Mouse (Mus musculus) lung, postnatal 0 days (tissue): Measurements from ENCODE around the gene Capza2. TPM values are rescaled to one million over a fixed set of nuclear protein-coding genes. Genes with fewer than 3 reads are reported as not detected.

Experiments used
- ATAC-seq: fragments of 200-750 bp; cut with Nextera tagmentation; 2 replicates; pipeline ENCODE4 v1.8.0; 2017; ENCODE audit warnings: moderate library complexity
- DNase-seq: peaks from one replicate; pipeline ENCODE4 v3.0.0-alpha.2; 2016; ENCODE audit warnings: low spot score
- H3K27ac ChIP-seq: fragments of 300-500 bp; sonication (generic); 2 replicates; pipeline ENCODE4 v1.5.1; 2014; ENCODE audit warnings: antibody characterized with exemption, mild to moderate bottlenecking, low read length, mixed read lengths
- H3K27me3 ChIP-seq: fragments of 300-500 bp; sonication (generic); replicated peaks from 2 replicates; pipeline ENCODE4 v1.6.1; 2014; ENCODE audit warnings: low read length, mixed read lengths; ENCODE audit not compliant: insufficient read depth
- H3K36me3 ChIP-seq: fragments of 300-500 bp; sonication (generic); 2 replicates; pipeline ENCODE4 v1.6.1; 2014; ENCODE audit warnings: low read length, mixed read lengths; ENCODE audit not compliant: insufficient read depth
- H3K4me1 ChIP-seq: fragments of 300-500 bp; sonication (generic); 2 replicates; pipeline ENCODE4 v1.6.1; 2014; ENCODE audit warnings: antibody characterized with exemption, low read depth, low read length, mixed read lengths; ENCODE audit not compliant: insufficient read depth
- H3K4me2 ChIP-seq: fragments of 300-500 bp; sonication (generic); replicated peaks from 2 replicates; pipeline ENCODE4 v1.6.1; 2014; ENCODE audit warnings: low read depth, mild to moderate bottlenecking, low read length, moderate library complexity, mixed read lengths
- H3K4me3 ChIP-seq: fragments of 300-500 bp; sonication (generic); 2 replicates; pipeline ENCODE4 v1.5.1; 2014; ENCODE audit warnings: low read depth, low read length
- H3K9ac ChIP-seq: fragments of 300-500 bp; sonication (generic); replicated peaks from 2 replicates; pipeline ENCODE4 v1.6.1; 2014; ENCODE audit warnings: low read depth, mild to moderate bottlenecking
- H3K9me3 ChIP-seq: fragments of 300-500 bp; sonication (generic); 2 replicates; pipeline ENCODE4 v1.6.1; 2016; ENCODE audit warnings: low read length, mixed read lengths
- CTCF ChIP-seq: IDR thresholded peaks from 2 replicates; pipeline ENCODE4 v1.5.1; 2016; ENCODE audit warnings: antibody characterized with exemption, mild to moderate bottlenecking
- EP300 ChIP-seq: IDR thresholded peaks from 2 replicates; pipeline ENCODE4 v1.6.1; 2016; ENCODE audit warnings: antibody characterized with exemption, mild to moderate bottlenecking, control low read depth
- WGBS: fragments of 180-500 bp; shearing (Covaris S2); extraction: QIAGEN DNeasy Blood & Tissue Kit; methylation state at CpG from one replicate; pipeline ENCODE4 v1.1.7; 2014; 5-methylcytosine and 5-hydroxymethylcytosine counted together
- polyA plus RNA-seq: library from polyadenylated mRNA; unstranded; fragments of >200 nt; fragmentation: Nextera tagmentation; extraction: Ambion mirVana; gene quantifications from 2 replicates; pipeline ENCODE4 v1.2.1, GENCODE M21; 2015

The Capza2 gene
- polyA plus RNA-seq: 198 and 202 TPM in 2 replicates

DNA sequence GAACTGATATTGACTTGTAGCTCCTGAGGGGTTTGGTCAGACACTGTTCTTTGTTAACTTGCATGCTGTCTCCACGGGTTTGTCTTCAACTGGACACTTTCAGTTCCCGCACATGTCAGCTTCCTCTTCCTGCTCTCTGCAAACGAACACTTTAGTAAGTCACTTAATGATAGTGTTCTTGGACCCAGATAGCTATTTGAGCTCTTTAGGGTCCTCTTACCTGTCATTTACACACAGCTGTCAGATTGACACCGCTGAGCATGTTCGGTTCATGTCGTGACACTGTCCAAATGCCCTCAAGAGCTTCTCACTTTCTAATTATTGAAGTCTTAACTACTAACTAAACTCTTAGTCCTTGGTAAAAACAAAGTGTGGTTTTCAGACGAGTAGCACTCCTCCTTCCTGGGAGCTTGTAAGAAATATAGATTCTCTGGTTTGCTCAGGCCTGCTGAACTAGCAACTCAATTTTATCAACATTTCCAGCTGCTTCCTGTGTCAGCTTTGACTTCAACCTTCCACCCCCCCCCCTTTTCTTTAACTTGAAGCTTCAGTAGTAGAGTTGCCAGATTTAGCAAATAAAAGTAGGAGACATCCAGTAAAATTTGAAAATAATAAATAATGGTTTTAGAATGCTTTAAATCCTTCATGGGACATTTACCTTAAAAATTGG lies at the start of gene Capza2:
Gene Capza2, plus strand, starts transcription at position 620 of the 670 bp plus-strand sequence.
- Histone ChIP-seq H3K4me1 (peaks cover 5% of the 10 kb centered on the region; the same call in 1 of the 2 replicates), H3K4me2 (peak within 1 kb of the TSS; percentile 76), H3K36me3 (no peaks in the 10 kb centered on the region), H3K9ac (peak within 1 kb of the TSS; percentile 90), H3K9me3 (no peaks in the 10 kb centered on the region), H3K27ac (peak within 1 kb of the TSS; percentile 97), H3K27me3 (no peaks in the 10 kb centered on the region), H3K4me3 (peak within 1 kb of the TSS; percentile 89)
- DNase-seq: peak; percentile 41
- ATAC-seq: no peak
- TF ChIP-seq EP300: no peak
- TF ChIP-seq CTCF: no peak
- WGBS: 55% methylated on average over 7 of the region's 7 CpGs

DNA sequence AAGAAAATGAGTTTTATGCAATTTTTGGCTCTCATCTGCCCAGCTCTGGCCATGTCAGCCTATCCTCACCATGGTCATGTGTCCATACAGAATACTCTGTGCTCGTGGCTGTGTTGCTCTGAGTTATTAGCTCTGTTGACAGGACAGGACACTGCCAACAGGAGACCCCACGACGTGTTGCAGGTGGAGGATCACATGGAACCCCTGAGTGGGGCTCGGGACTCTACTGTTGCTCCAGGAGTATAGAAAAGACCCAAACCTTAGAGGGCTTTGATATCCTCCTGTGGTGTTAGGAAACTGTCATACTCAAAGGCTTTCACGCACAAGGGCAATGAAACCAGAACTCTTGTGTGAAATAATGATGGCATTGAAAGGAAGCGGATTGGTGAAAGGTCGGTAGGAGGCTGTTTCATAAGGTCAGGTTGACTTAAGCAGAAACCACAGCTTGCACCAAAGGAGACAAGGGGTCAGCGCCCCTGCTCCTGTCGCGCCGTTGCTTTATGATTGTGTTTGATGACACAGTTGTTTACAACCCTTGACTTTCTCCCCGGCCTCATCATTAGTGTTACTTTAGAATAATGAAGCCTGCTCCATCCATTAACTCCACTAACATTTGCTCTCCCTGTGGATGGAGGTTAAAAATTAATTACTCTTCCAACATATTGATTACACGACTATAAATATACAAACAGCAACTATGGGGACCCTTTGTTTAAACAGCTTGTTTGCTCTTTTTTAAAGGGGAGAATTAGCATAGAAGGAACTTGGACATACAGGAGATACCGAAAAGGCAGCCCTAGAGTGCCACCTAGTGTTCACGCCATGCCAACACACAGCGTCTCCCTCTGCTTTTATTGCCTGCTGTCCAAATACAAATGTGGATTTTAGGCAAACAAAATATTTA lies 46.7 kb upstream of the Capza2 start:
- H3K9ac ChIP-seq: no peak overlapping the region
- ATAC-seq (peak; percentile 72), DNase-seq (peak; percentile 86)
- H3K36me3 ChIP-seq: no peaks in the 10 kb centered on the region
- H3K27me3 ChIP-seq: no peaks in the 10 kb centered on the region
- TF ChIP-seq EP300: no peak
- peak; percentile 92 for TF ChIP-seq CTCF
- H3K27ac ChIP-seq: no peak overlapping the region
- WGBS: 23% methylated on average over 16 of the region's 16 CpGs
- H3K4me2 ChIP-seq: no peak overlapping the region
- no peak overlapping the region for H3K4me3 ChIP-seq
- H3K9me3 ChIP-seq: peaks cover 4% of the 10 kb centered on the region; the same call in 1 of the 2 replicates
- H3K4me1 ChIP-seq: no peaks in the 10 kb centered on the region

DNA sequence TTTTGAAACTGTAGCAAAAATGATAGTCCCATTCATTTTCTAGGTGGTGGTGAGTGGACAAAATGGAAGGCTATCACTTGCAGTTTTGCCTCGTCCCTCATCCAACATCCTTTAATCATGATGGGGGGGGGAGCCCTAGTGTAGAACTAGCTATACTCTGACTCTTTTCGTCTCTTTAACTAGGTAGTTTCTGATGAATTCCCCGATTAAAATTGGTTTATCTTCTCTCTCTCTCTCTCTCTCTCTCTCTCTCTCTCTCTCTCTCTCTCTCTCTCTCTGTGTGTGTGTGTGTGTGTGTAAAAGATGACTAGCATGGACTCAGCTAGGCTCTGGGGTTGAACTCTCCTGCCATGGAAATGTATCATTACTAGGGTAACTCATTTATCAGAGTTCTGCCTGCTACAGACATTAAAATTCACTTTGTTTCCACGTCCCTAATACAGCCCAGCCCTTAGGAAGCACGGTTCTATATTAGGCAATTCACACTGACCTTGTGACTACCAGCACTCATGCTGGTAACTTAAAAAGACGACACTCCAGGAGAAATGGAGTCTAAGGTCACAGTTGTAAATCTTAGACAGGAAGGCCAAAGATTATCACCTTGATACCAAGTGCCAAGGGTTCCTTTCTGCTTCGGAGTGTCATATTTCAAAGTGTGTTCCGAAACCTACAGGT lies 45.9 kb upstream of the Capza2 start:
- Histone ChIP-seq H3K4me1 (no peaks in the 10 kb centered on the region), H3K4me3 (no peak overlapping the region), H3K27ac (no peak overlapping the region), H3K36me3 (no peaks in the 10 kb centered on the region), H3K9me3 (peaks cover 4% of the 10 kb centered on the region; the same call in 1 of the 2 replicates), H3K4me2 (no peak overlapping the region), H3K9ac (no peak overlapping the region), H3K27me3 (no peaks in the 10 kb centered on the region)
- TF ChIP-seq CTCF (no peak), EP300 (no peak)
- no peak for ATAC-seq
- DNase-seq: no peak
- 33% methylated on average over 8 of the region's 8 CpGs for WGBS

DNA sequence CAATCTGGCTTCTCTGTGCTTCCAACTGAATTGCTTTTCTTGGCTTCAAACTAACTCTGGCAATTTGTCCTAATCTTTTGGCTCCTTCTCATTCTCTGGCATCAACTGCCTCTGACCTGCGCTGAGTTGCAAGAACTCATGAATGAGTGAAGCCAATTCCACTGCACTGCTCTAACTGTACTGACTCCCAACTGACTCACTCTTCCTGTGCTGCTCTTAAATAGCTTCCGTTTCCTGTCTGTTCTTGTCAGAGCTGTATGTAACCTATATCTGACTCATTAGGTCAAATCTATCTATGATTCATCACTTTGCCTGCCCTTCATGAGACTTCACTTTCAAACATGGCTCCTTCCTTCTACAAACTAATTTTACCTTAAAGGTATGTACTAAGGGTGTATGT lies 42.1 kb upstream of the Capza2 start:
- ATAC-seq: no peak
- WGBS: 84% methylated on average over 2 of the region's 2 CpGs
- Histone ChIP-seq H3K27ac (no peak overlapping the region), H3K4me2 (no peak overlapping the region), H3K4me3 (no peak overlapping the region), H3K36me3 (no peaks in the 10 kb centered on the region), H3K9me3 (peaks cover 4% of the 10 kb centered on the region; the same call in 1 of the 2 replicates), H3K9ac (no peak overlapping the region), H3K27me3 (no peaks in the 10 kb centered on the region), H3K4me1 (no peaks in the 10 kb centered on the region)
- TF ChIP-seq CTCF (no peak), EP300 (no peak)
- DNase-seq: no peak

DNA sequence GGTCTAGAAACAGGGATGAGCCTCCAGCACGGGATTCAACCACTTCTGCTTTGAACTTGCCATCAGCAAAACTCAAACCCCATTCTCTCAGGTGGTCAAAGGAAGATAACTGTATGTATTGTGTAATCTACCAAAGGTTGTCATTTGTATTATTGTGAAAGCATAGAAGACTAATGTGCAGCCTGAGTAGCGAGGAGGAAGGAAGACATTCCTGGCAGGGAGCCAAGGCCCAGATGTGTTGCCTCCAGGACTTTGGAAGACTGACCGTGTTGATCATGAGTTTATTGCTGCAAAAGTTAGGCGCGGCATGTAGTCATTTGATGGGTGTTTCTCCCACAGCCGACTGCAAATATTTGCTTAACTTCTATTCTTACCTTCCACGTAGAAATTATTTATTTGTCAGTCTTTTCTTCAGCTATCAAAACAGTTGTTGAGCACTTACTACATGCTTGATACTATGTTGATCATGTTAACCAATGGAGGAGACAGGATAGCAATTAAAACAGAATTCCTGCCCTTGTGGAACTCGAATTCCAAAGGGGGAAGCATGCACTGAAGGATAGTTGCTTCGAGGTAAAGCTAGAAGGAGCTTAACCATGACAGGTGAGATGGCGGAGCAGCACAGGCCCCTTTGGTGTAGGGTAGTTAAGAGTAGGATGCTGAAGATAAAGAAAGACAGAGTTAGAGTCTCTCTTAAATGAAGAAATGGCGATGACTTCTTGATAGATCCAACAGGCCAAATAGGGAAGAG lies 40.1 kb upstream of the Capza2 start:
- DNase-seq: peak; percentile 37
- 50% methylated on average over 11 of the region's 11 CpGs for WGBS

More for the DNA sequence above, 40.1 kb upstream of the Capza2 start:
- TF ChIP-seq EP300 (no peak), CTCF (no peak)
- ATAC-seq: no peak
- Histone ChIP-seq H3K27ac (no peak overlapping the region), H3K4me3 (no peak overlapping the region), H3K9ac (no peak overlapping the region), H3K4me1 (no peaks in the 10 kb centered on the region), H3K9me3 (peaks cover 4% of the 10 kb centered on the region; the same call in 1 of the 2 replicates), H3K36me3 (no peaks in the 10 kb centered on the region), H3K27me3 (no peaks in the 10 kb centered on the region), H3K4me2 (no peak overlapping the region)
